Mouse (Mus musculus) kidney, postnatal 0 days (tissue): ENCODE measurements around the gene Btg2. TPM values are rescaled to one million over a fixed set of nuclear protein-coding genes. Genes with fewer than 3 reads are reported as not detected.

Experiments
- ATAC-seq: fragments of 200-750 bp; cut with Nextera tagmentation; replicated peaks from 2 replicates; pipeline ENCODE4 v1.8.0; 2017; ENCODE audit warnings: low read depth, moderate number of reproducible peaks, moderate TSS enrichment, moderate library complexity; ENCODE audit not compliant: low FRiP score
- DNase-seq: peaks from one replicate; pipeline ENCODE4 v3.0.0-alpha.2; 2016; ENCODE audit warnings: low spot score
- H3K27ac ChIP-seq: fragments of 300-500 bp; sonication (generic); 2 replicates; pipeline ENCODE4 v1.5.1; 2014; ENCODE audit warnings: mild to moderate bottlenecking
- H3K27me3 ChIP-seq: fragments of 300-500 bp; sonication (generic); 2 replicates; pipeline ENCODE4 v1.6.1; 2014; ENCODE audit warnings: low read length, mixed read lengths; ENCODE audit not compliant: insufficient read depth
- H3K36me3 ChIP-seq: fragments of 300-500 bp; sonication (generic); 2 replicates; pipeline ENCODE4 v1.6.1; 2014; ENCODE audit warnings: low read length, mixed read lengths; ENCODE audit not compliant: insufficient read depth
- H3K4me1 ChIP-seq: fragments of 300-500 bp; sonication (generic); replicated peaks from 2 replicates; pipeline ENCODE4 v1.6.1; 2014; ENCODE audit warnings: antibody characterized with exemption, low read length, mixed read lengths; ENCODE audit not compliant: insufficient read depth
- H3K4me2 ChIP-seq: fragments of 300-500 bp; sonication (generic); 2 replicates; pipeline ENCODE4 v1.6.1; 2014; ENCODE audit warnings: mild to moderate bottlenecking, low read length, moderate library complexity, mixed read lengths
- H3K4me3 ChIP-seq: fragments of 300-500 bp; sonication (generic); replicated peaks from 2 replicates; pipeline ENCODE4 v1.5.1; 2014; ENCODE audit warnings: low read depth, low read length
- H3K9ac ChIP-seq: fragments of 300-500 bp; sonication (generic); 2 replicates; pipeline ENCODE4 v1.6.1; 2014; ENCODE audit warnings: low read depth, low read length
- H3K9me3 ChIP-seq: fragments of 300-500 bp; sonication (generic); replicated peaks from 2 replicates; pipeline ENCODE4 v1.6.1; 2016; ENCODE audit warnings: low read length, inconsistent platforms, mixed read lengths
- CTCF ChIP-seq: IDR thresholded peaks from 2 replicates; pipeline ENCODE4 v1.5.1; 2016; ENCODE audit warnings: antibody characterized with exemption, low read depth, mild to moderate bottlenecking, moderate library complexity
- WGBS: fragments of 180-500 bp; shearing (Covaris S2); extraction: QIAGEN DNeasy Blood & Tissue Kit; methylation state at CpG from one replicate; pipeline ENCODE4 v1.1.7; 2014; 5-methylcytosine and 5-hydroxymethylcytosine counted together
- polyA plus RNA-seq: library from polyadenylated mRNA; unstranded; fragments of >200 nt; fragmentation: Nextera tagmentation; extraction: Ambion mirVana; gene quantifications from 2 replicates; pipeline ENCODE4 v1.2.1, GENCODE M21; 2015

Gene Btg2
- polyA plus RNA-seq, 1 experiment from 2014 or later = 37.5 TPM

- ATAC-seq (no peak), DNase-seq (no peak)
- no peaks in the 10 kb centered on the region for H3K9me3 ChIP-seq
- H3K36me3 ChIP-seq = no peaks in the 10 kb centered on the region
- H3K4me1 ChIP-seq = 0 out of 2 replicates have a peak, but pooled peaks cover 8% of the 10 kb centered on the region
- 61% methylated on average over 7 of the region's 7 CpGs for WGBS
- H3K4me3 ChIP-seq = no peak overlapping the region
- H3K4me2 ChIP-seq = no peak overlapping the region
- no peak for TF ChIP-seq CTCF
- no peak overlapping the region for H3K9ac ChIP-seq
- H3K27me3 ChIP-seq = no peaks in the 10 kb centered on the region
- H3K27ac ChIP-seq = no peak overlapping the region
Measured at GRCm38 (mm10) chr1:134114018-134114417, 35.1 kb upstream of the Btg2 start.

GRCm38 (mm10) chr1:134113560-134113959 lies 34.6 kb upstream of the Btg2 start:
- H3K4me3 ChIP-seq = no peak overlapping the region
- H3K4me1 ChIP-seq = 0 out of 2 replicates have a peak, but pooled peaks cover 8% of the 10 kb centered on the region
- no peak overlapping the region for H3K9ac ChIP-seq
- DNase-seq (no peak), ATAC-seq (peak; percentile 60)
- H3K4me2 ChIP-seq = no peak overlapping the region
- H3K9me3 ChIP-seq = no peaks in the 10 kb centered on the region
- no peaks in the 10 kb centered on the region for H3K27me3 ChIP-seq
- no peak overlapping the region for H3K27ac ChIP-seq
- H3K36me3 ChIP-seq = no peaks in the 10 kb centered on the region
- no peak for TF ChIP-seq CTCF
- WGBS = 29% methylated on average over 5 of the region's 5 CpGs

- Histone ChIP-seq H3K4me3 (no peak within 1 kb of the TSS), H3K4me1 (0 out of 2 replicates have a peak, but pooled peaks cover 8% of the 10 kb centered on the region), H3K36me3 (no peaks in the 10 kb centered on the region), H3K4me2 (no peak within 1 kb of the TSS), H3K27ac (no peak within 1 kb of the TSS), H3K27me3 (no peaks in the 10 kb centered on the region), H3K9me3 (no peaks in the 10 kb centered on the region), H3K9ac (no peak within 1 kb of the TSS)
- no peak for ATAC-seq
- TF ChIP-seq CTCF = no peak; the same call in 1 of the 2 replicates
- no peak for DNase-seq
- WGBS = 70% methylated on average over 4 of the region's 4 CpGs
Measured at GRCm38 (mm10) chr1:134110979-134111378, 32.1 kb upstream of the Btg2 start, which contains the start of gene Chit1. TSS of gene Chit1 (plus strand) at chr1:134111242.

- Histone ChIP-seq H3K9me3 (no peaks in the 10 kb centered on the region), H3K27ac (no peak overlapping the region), H3K27me3 (no peaks in the 10 kb centered on the region), H3K4me2 (no peak overlapping the region), H3K4me1 (0 out of 2 replicates have a peak, but pooled peaks cover 5% of the 10 kb centered on the region), H3K36me3 (no peaks in the 10 kb centered on the region), H3K9ac (no peak overlapping the region), H3K4me3 (no peak overlapping the region)
- no peak for ATAC-seq
- no peak for DNase-seq
- no peak for TF ChIP-seq CTCF
- WGBS = 91% methylated on average over 5 of the region's 5 CpGs
Measured at GRCm38 (mm10) chr1:134110449-134110848, 31.5 kb upstream of the Btg2 start.

- Histone ChIP-seq H3K4me2 (no peak overlapping the region), H3K4me1 (0 out of 2 replicates have a peak, but pooled peaks cover 5% of the 10 kb centered on the region), H3K27ac (no peak overlapping the region), H3K9me3 (no peaks in the 10 kb centered on the region), H3K27me3 (no peaks in the 10 kb centered on the region), H3K4me3 (no peak overlapping the region), H3K36me3 (no peaks in the 10 kb centered on the region), H3K9ac (no peak overlapping the region)
- 80% methylated on average over 3 of the region's 3 CpGs for WGBS
- no peak for ATAC-seq
- no peak for DNase-seq
- no peak for TF ChIP-seq CTCF
Measured at GRCm38 (mm10) chr1:134110015-134110414, 31.1 kb upstream of the Btg2 start.

GRCm38 (mm10) chr1:134107777-134108176 lies 28.9 kb upstream of the Btg2 start:
- no peak overlapping the region for H3K27ac ChIP-seq
- no peaks in the 10 kb centered on the region for H3K9me3 ChIP-seq
- no peak overlapping the region for H3K4me3 ChIP-seq
- H3K36me3 ChIP-seq = no peaks in the 10 kb centered on the region
- no peaks in the 10 kb centered on the region for H3K27me3 ChIP-seq
- DNase-seq (no peak), ATAC-seq (no peak)
- 88% methylated on average over 7 of the region's 7 CpGs for WGBS
- 0 out of 2 replicates have a peak, but pooled peaks cover 3% of the 10 kb centered on the region for H3K4me1 ChIP-seq
- TF ChIP-seq CTCF = no peak
- no peak overlapping the region for H3K9ac ChIP-seq
- H3K4me2 ChIP-seq = no peak overlapping the region

- Histone ChIP-seq H3K4me1 (0 out of 2 replicates have a peak, but pooled peaks cover 3% of the 10 kb centered on the region), H3K27ac (no peak overlapping the region), H3K36me3 (no peaks in the 10 kb centered on the region), H3K4me3 (no peak overlapping the region), H3K27me3 (no peaks in the 10 kb centered on the region), H3K9ac (no peak overlapping the region), H3K4me2 (no peak overlapping the region), H3K9me3 (no peaks in the 10 kb centered on the region)
- TF ChIP-seq CTCF = peak; percentile 95
- WGBS = 2% methylated on average over 5 of the region's 5 CpGs
- DNase-seq = peak; percentile 84
- ATAC-seq = 0 out of 2 replicates have a peak, but pooled peaks have one; percentile 18
Measured at GRCm38 (mm10) chr1:134106719-134107118, 27.8 kb upstream of the Btg2 start.
